Mouse (Mus musculus) liver, adult 2 months (tissue): ENCODE measurements around the gene Phldb3.

Source experiments
- CTCF ChIP-seq: fragments of 200-500 bp; IDR thresholded peaks from 2 replicates; pipeline ENCODE4 v1.5.1; 2011; ENCODE audit warnings: low read depth, low read length, control low read depth
- POLR2A ChIP-seq: fragments of 200-500 bp; IDR thresholded peaks from 2 replicates; pipeline ENCODE4 v1.6.1; 2011; ENCODE audit warnings: low read length, control low read depth; ENCODE audit not compliant: insufficient read depth; ENCODE audit errors: extremely low read depth

GRCm38 (mm10) chr7:24574224-24574796 is 36.3 kb upstream of the Phldb3 start:
- no peak for TF ChIP-seq CTCF
- TF ChIP-seq POLR2A = no peak
